Mouse (Mus musculus): ENCODE results near the gene Wnt3a. TPM values are rescaled to one million over a fixed set of nuclear protein-coding genes. Genes with fewer than 3 reads are reported as not detected.

The Wnt3a gene
- polyA plus RNA-seq, 2 experiments = 1.2 to 1.3 TPM

DNA sequence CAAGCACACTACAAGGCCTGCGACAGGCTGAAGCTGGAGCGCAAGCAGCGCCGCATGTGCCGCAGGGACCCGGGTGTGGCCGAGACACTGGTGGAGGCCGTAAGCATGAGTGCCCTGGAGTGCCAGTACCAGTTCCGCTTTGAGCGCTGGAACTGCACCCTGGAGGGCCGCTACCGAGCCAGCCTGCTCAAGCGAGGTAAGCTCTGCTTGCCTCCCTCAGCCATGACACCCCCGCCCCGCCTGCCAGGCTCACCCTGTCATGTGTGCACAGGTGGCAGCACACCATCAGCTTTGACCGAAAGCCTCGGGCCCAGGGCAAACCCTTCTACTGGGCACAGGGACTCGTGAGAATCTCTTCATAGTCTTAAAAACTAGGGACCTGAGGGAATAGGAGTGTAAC lies 37.1 kb upstream of the Wnt3a start:
- Histone ChIP-seq H3K9me3 (ENCODE audit: control insufficient read depth, low read length) (no peaks in the 10 kb centered on the region), H3K9ac (ENCODE audit: low read depth, low read length, severe bottlenecking) (no peak overlapping the region), H3K36me3 (ENCODE audit: control insufficient read depth, insufficient read depth, low read length) (peaks cover 17% of the 10 kb centered on the region), H3K4me3 (replicated peaks; ENCODE audit: low read length) (no peak overlapping the region), H3K27me3 (ENCODE audit: control insufficient read depth, insufficient read depth, low read length) (no peaks in the 10 kb centered on the region), H3K4me2 (replicated peaks; ENCODE audit: low read depth, low read length, severe bottlenecking) (no peak overlapping the region), H3K4me1 (ENCODE audit: control insufficient read depth, insufficient read depth, low read length) (peaks cover 15% of the 10 kb centered on the region), H3K27ac (replicated peaks; ENCODE audit: low read depth, low read length) (no peak overlapping the region)
- 83% methylated on average over 11 of the region's 18 CpGs for WGBS
- TF ChIP-seq POLR2A (IDR thresholded peaks at IDR 0.05; ENCODE audit: borderline replicate concordance, extremely low read depth, insufficient read depth, insufficient read length) = no peak
- DNase-seq (ENCODE audit: low spot score) (no peak), ATAC-seq (ENCODE audit: low FRiP score, low read depth) (no peak)

DNA sequence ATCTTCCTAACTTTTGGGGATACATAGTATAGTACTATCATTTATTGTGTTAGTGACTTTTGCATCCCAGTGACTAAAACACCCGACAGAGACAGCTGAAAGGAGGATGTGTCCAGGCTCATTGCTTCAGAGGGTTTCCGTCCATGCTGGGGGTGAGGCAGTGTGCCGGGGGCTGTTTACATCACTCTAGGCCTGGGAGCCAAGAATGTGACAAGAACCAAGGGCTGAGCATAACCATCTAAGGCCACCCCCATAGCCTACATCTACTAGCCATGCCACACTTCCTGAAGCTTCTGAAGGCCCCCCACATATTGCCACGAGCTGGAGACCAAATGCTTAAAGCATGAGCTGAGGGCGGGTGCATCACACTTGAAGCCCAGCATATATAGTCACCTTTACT lies 34.2 kb upstream of the Wnt3a start:
- no peak for ATAC-seq (ENCODE audit: low FRiP score, low read depth)
- Histone ChIP-seq H3K36me3 (ENCODE audit: control insufficient read depth, insufficient read depth, low read length) (no peaks in the 10 kb centered on the region), H3K27ac (replicated peaks; ENCODE audit: low read depth, low read length) (no peak overlapping the region), H3K9ac (ENCODE audit: low read depth, low read length, severe bottlenecking) (no peak overlapping the region), H3K9me3 (ENCODE audit: control insufficient read depth, low read length) (no peaks in the 10 kb centered on the region; the same call in 1 of the 2 replicates), H3K27me3 (ENCODE audit: control insufficient read depth, insufficient read depth, low read length) (no peaks in the 10 kb centered on the region), H3K4me2 (replicated peaks; ENCODE audit: low read depth, low read length, severe bottlenecking) (no peak overlapping the region), H3K4me1 (ENCODE audit: control insufficient read depth, insufficient read depth, low read length) (peaks cover 10% of the 10 kb centered on the region), H3K4me3 (replicated peaks; ENCODE audit: low read length) (no peak overlapping the region)
- 66% methylated on average over 5 of the region's 5 CpGs for WGBS
- no peak for DNase-seq (ENCODE audit: low spot score)
- TF ChIP-seq POLR2A (IDR thresholded peaks at IDR 0.05; ENCODE audit: borderline replicate concordance, extremely low read depth, insufficient read depth, insufficient read length) = no peak

DNA sequence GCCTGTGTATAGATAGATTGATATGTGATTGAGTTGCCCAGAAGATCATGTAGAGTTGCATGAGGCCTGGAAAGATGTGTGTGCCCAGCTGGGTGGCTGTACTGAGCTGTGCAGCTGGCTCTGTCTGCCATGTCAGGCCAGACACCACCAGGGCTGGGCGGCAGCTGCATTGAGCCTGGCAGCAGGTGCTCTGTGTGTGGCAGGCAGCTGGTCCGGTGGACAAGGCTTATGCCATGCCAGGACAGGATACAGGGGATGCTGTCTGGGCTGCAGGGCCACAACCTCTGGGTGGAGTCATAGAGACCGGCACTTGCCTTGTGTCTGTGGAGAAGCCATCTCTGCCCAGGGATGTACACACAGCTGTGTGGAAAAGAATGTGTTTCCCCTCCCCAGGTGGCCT lies 32.4 kb upstream of the Wnt3a start:
- no peak overlapping the region for H3K27ac ChIP-seq (replicated peaks; ENCODE audit: low read depth, low read length)
- no peaks in the 10 kb centered on the region for H3K4me1 ChIP-seq (ENCODE audit: control insufficient read depth, insufficient read depth, low read length)
- WGBS = 74% methylated on average over 3 of the region's 3 CpGs
- ATAC-seq (ENCODE audit: low FRiP score, low read depth) (peak; percentile 57), DNase-seq (ENCODE audit: low spot score) (no peak)
- no peaks in the 10 kb centered on the region for H3K36me3 ChIP-seq (ENCODE audit: control insufficient read depth, insufficient read depth, low read length)
- H3K4me2 ChIP-seq (replicated peaks; ENCODE audit: low read depth, low read length, severe bottlenecking) = no peak overlapping the region
- no peak overlapping the region for H3K4me3 ChIP-seq (replicated peaks; ENCODE audit: low read length)
- H3K9ac ChIP-seq (ENCODE audit: low read depth, low read length, severe bottlenecking) = no peak overlapping the region
- TF ChIP-seq POLR2A (IDR thresholded peaks at IDR 0.05; ENCODE audit: borderline replicate concordance, extremely low read depth, insufficient read depth, insufficient read length) = no peak
- no peaks in the 10 kb centered on the region for H3K27me3 ChIP-seq (ENCODE audit: control insufficient read depth, insufficient read depth, low read length)
- H3K9me3 ChIP-seq (ENCODE audit: control insufficient read depth, low read length) = no peaks in the 10 kb centered on the region; the same call in 1 of the 2 replicates

DNA sequence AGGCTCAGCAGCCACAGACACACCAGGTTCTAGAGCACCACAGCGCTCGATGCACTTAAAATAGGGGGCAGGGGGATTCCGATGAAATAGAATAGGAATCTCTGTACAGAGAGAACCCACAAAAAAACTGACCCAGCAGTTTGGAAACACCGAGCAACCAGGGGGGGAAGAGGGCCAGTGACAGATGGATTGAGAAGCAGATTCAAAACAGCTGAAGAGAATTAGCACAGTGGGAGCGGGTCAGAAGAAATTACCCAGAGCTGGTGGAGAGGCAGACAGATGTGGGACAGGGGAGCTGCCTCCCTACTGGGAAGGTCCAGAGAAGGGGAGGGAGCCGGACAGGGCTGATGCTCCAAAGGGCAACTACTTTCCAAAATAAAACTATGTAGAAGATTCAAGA lies 26.0 kb upstream of the Wnt3a start:
- TF ChIP-seq POLR2A (IDR thresholded peaks at IDR 0.05; ENCODE audit: borderline replicate concordance, extremely low read depth, insufficient read depth, insufficient read length) = no peak
- Histone ChIP-seq H3K36me3 (ENCODE audit: control insufficient read depth, insufficient read depth, low read length) (no peaks in the 10 kb centered on the region), H3K27ac (replicated peaks; ENCODE audit: low read depth, low read length) (no peak overlapping the region), H3K27me3 (ENCODE audit: control insufficient read depth, insufficient read depth, low read length) (no peaks in the 10 kb centered on the region), H3K4me2 (replicated peaks; ENCODE audit: low read depth, low read length, severe bottlenecking) (no peak overlapping the region), H3K9ac (ENCODE audit: low read depth, low read length, severe bottlenecking) (no peak overlapping the region), H3K9me3 (ENCODE audit: control insufficient read depth, low read length) (no peaks in the 10 kb centered on the region; the same call in 1 of the 2 replicates), H3K4me3 (replicated peaks; ENCODE audit: low read length) (no peak overlapping the region), H3K4me1 (ENCODE audit: control insufficient read depth, insufficient read depth, low read length) (peaks cover 31% of the 10 kb centered on the region)
- DNase-seq (ENCODE audit: low spot score) (no peak), ATAC-seq (ENCODE audit: low FRiP score, low read depth) (peak; percentile 38)
- WGBS = 34% methylated on average over 6 of the region's 6 CpGs

DNA sequence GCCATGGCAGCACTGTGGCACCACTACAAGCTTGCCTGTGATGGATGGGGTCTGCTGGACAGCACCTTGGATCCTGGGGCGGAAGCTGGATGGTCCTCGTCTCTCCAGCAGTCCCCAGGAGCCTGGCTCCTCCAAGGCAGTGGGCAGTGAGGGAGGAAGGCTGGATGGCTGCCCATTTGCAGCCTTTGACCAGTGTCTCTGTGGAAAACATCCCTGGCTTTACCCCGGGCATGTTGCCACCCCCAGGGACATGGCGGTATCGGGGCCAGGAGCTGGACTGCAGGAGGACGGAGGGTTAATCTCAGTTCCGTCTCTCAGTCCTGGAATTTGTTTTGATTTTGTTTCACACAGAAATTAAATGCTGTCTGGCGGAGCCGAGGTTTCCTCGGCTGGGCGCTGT lies 23.4 kb upstream of the Wnt3a start:
- TF ChIP-seq POLR2A (IDR thresholded peaks at IDR 0.05; ENCODE audit: borderline replicate concordance, extremely low read depth, insufficient read depth, insufficient read length) = no peak
- H3K4me1 ChIP-seq (ENCODE audit: control insufficient read depth, insufficient read depth, low read length) = peaks cover 55% of the 10 kb centered on the region
- no peaks in the 10 kb centered on the region for H3K9me3 ChIP-seq (ENCODE audit: control insufficient read depth, low read length)
- no peak overlapping the region; the same call in 1 of the 2 replicates for H3K4me2 ChIP-seq (replicated peaks; ENCODE audit: low read depth, low read length, severe bottlenecking)
- no peak for DNase-seq (ENCODE audit: low spot score)
- H3K27me3 ChIP-seq (ENCODE audit: control insufficient read depth, insufficient read depth, low read length) = 0 out of 2 replicates have a peak, but pooled peaks cover 3% of the 10 kb centered on the region
- 54% methylated on average over 11 of the region's 11 CpGs for WGBS
- no peaks in the 10 kb centered on the region for H3K36me3 ChIP-seq (ENCODE audit: control insufficient read depth, insufficient read depth, low read length)
- no peak for ATAC-seq (ENCODE audit: low FRiP score, low read depth)
- no peak overlapping the region for H3K4me3 ChIP-seq (replicated peaks; ENCODE audit: low read length)
- H3K9ac ChIP-seq (ENCODE audit: low read depth, low read length, severe bottlenecking) = 0 out of 2 replicates have a peak overlapping the region, but pooled peaks have one; percentile 28
- no peak overlapping the region for H3K27ac ChIP-seq (replicated peaks; ENCODE audit: low read depth, low read length)

Measured in limb, embryonic 14.5 days (tissue).